Mouse (Mus musculus) A20 (cell line): Measurements from ENCODE around the gene Myo18a.

Source experiments
- DNase-seq: peaks from one replicate; pipeline ENCODE4 v3.0.0-alpha.2; 2011; ENCODE audit warnings: low read depth, low spot score

Myo18a gene

GRCm38 (mm10) chr11:77872236-77872635, 109.2 kb downstream of the Myo18a start:
- no peak for DNase-seq

- no peak for DNase-seq
Measured at GRCm38 (mm10) chr11:77872685-77873084, 109.6 kb downstream of the Myo18a start.

GRCm38 (mm10) chr11:77873116-77873515, 110.1 kb downstream of the Myo18a start:
- no peak for DNase-seq

GRCm38 (mm10) chr11:77874685-77875231, 111.7 kb downstream of the Myo18a start:
- no peak for DNase-seq

- no peak for DNase-seq
Measured at GRCm38 (mm10) chr11:77875269-77875668, 112.2 kb downstream of the Myo18a start.

GRCm38 (mm10) chr11:77875847-77876759, 113.1 kb downstream of the Myo18a start:
- DNase-seq = no peak

- no peak for DNase-seq
Measured at GRCm38 (mm10) chr11:77876760-77877148, 113.7 kb downstream of the Myo18a start.

- no peak for DNase-seq
Measured at GRCm38 (mm10) chr11:77884524-77885245, 121.6 kb downstream of the Myo18a start.

GRCm38 (mm10) chr11:77885246-77885575, 122.2 kb downstream of the Myo18a start:
- DNase-seq = no peak

GRCm38 (mm10) chr11:77887373-77887960, 124.4 kb downstream of the Myo18a start:
- DNase-seq = peak; percentile 90

- DNase-seq = peak; percentile 74
Measured at GRCm38 (mm10) chr11:77888846-77889245, 125.8 kb downstream of the Myo18a start.

GRCm38 (mm10) chr11:77889484-77889883, 126.4 kb downstream of the Myo18a start:
- DNase-seq = peak; percentile 70

- peak; percentile 91 for DNase-seq
Measured at GRCm38 (mm10) chr11:77890648-77891258, 127.7 kb downstream of the Myo18a start.

- no peak for DNase-seq
Measured at GRCm38 (mm10) chr11:77892883-77893282, 129.8 kb downstream of the Myo18a start.

- no peak for DNase-seq
Measured at GRCm38 (mm10) chr11:77893283-77893682, 130.2 kb downstream of the Myo18a start.

- DNase-seq = peak; percentile 55
Measured at GRCm38 (mm10) chr11:77893787-77894718, 131.0 kb downstream of the Myo18a start, which contains the start of gene Pipox. Gene Pipox (minus strand): TSS chr11:77894096.

- no peak for DNase-seq
Measured at GRCm38 (mm10) chr11:77894967-77895366, 131.9 kb downstream of the Myo18a start.

- DNase-seq = no peak
Measured at GRCm38 (mm10) chr11:77896011-77896410, 133.0 kb downstream of the Myo18a start.

- no peak for DNase-seq
Measured at GRCm38 (mm10) chr11:77896480-77896819, 133.4 kb downstream of the Myo18a start.
